Mouse (Mus musculus) lung, postnatal 0 days (tissue): Measurements from ENCODE around the gene Stx17.

Experiments
- CTCF ChIP-seq: IDR thresholded peaks from 2 replicates; pipeline ENCODE4 v1.5.1; 2016; ENCODE audit warnings: antibody characterized with exemption, mild to moderate bottlenecking
- EP300 ChIP-seq: IDR thresholded peaks from 2 replicates; pipeline ENCODE4 v1.6.1; 2016; ENCODE audit warnings: antibody characterized with exemption, mild to moderate bottlenecking, control low read depth

DNA sequence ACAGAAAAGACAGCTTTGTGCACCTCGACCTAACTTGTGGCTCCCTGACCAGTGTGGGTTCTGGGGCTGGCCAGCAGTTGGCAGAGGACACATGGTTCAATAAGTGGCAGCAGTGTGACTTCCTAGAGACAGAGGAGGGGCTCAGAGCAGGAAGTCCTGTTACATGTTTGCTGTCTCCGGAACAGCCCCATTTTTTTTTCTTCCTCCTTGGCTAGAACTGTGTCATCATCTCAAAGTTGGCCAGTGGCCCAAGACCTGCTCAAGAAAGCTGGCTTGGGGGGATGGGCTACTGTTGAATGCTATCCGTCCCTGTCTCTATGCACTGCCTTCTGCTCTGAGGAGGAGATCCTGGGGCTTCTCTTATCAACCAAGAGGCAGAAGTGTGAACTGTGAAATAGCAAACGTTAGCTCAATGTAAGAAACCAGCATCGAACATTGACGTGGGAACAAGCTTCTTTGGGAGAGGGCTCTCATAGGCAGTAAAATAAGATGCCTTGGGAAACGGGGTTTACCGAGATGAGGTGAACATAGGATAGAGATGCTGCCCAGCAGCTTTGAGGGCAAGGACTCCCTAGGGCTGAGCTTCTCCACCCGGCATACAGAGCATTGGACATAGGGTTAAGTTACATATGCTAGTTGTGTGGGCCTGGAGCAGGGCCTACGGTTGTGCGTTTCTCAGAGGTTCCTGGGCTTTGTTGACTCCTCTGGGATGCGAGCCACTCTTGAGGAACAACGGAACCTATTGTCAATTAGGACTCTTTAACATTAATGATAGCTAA is 47.8 kb upstream of the Stx17 start:
- no peak for TF ChIP-seq CTCF
- peak; percentile 14; the same call in 1 of the 2 replicates for TF ChIP-seq EP300
